Mouse (Mus musculus): ENCODE results near the gene D630045J12Rik. TPM values are rescaled to one million over a fixed set of nuclear protein-coding genes. Genes with fewer than 3 reads are reported as not detected.

D630045J12Rik gene
- polyA plus RNA-seq, 1 experiment from 2014 or later = 0.22 TPM

DNA sequence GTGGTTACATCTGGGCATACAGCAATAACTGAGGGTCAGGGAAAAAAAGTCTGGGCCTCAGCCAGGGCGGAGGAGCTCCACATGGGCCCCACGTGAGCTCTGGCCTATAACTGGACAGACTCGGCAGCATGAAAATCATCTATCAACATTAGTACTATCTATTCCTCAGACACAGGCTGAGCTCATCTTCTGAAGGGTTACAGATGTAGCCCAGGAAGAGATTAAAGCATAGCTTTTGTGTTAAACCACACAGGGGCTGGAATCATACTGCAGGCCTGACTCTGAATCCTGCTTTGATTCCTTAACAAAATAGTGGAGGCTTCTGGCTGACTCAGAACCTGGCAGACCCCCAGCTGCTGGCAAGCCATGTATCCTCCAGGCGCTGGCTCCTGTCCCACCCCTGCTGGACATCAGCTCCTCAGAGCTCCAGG is 122.0 kb downstream of the D630045J12Rik start:
- H3K27me3 ChIP-seq = no peaks in the 10 kb centered on the region
- ATAC-seq (ENCODE audit: insufficient read depth) = no peak
- WGBS (ENCODE audit: insufficient replicate concordance) = 61% methylated on average over 4 of the region's 4 CpGs

DNA sequence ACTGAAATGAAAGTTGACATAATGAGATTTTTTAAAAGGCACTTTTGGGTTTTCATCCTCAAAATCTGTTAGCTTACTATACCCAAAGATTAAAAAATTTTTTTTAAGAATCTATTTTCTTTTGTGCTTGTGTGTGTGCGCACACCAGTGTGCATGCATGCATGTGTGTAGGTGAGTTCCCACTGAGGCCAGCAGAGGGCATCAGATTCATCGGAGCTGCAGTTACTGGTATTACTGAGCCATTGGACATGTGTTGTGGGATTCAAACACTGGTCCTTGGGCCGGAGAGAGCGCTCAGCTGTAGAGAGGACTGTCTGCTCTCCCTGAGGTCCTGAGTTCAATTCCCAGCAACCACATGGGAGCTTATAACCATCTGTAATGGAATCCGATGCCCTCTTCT is 123.9 kb downstream of the D630045J12Rik start:
- H3K4me2 ChIP-seq = no peak overlapping the region
- H3K4me3 ChIP-seq (replicated peaks) = no peak overlapping the region
- no peaks in the 10 kb centered on the region for H3K36me3 ChIP-seq (replicated peaks)
- H3K4me1 ChIP-seq (replicated peaks) = no peaks in the 10 kb centered on the region
- WGBS (ENCODE audit: insufficient replicate concordance) = 81% methylated on average over 5 of the region's 5 CpGs
- no peaks in the 10 kb centered on the region for H3K9me3 ChIP-seq (replicated peaks)
- no peaks in the 10 kb centered on the region for H3K27me3 ChIP-seq
- no peak for ATAC-seq (ENCODE audit: insufficient read depth)
- no peak overlapping the region for H3K27ac ChIP-seq (replicated peaks)
- no peak overlapping the region for H3K9ac ChIP-seq

More for the DNA sequence above, 122.0 kb downstream of the D630045J12Rik start:
- H3K4me2 ChIP-seq = no peak overlapping the region
- no peaks in the 10 kb centered on the region for H3K4me1 ChIP-seq (replicated peaks)
- no peak overlapping the region for H3K4me3 ChIP-seq (replicated peaks)
- no peaks in the 10 kb centered on the region for H3K36me3 ChIP-seq (replicated peaks)
- no peak overlapping the region for H3K9ac ChIP-seq
- H3K27ac ChIP-seq (replicated peaks) = no peak overlapping the region
- H3K9me3 ChIP-seq (replicated peaks) = no peaks in the 10 kb centered on the region

DNA sequence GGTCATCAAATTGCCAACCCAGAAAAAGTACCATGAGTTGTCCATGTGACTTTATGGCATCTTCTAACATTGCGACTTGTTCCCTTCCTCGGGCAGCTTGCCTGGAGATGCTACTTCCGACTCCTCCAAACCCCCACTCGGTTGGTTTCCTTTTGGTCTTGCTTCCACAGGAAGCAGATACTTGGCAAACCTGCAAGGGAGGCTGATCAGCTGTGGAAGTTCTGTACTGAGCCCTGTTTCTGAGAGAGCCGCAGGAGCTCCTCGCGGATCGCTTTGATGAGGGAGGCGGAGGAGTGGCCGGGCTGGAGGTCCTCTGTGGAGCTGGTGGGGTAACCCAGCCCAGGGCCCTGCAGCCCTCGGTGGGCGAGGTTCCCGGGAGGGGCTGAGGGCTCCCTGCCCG is 125.7 kb downstream of the D630045J12Rik start:
- no peak overlapping the region for H3K27ac ChIP-seq (replicated peaks)
- no peak for ATAC-seq (ENCODE audit: insufficient read depth)
- H3K9me3 ChIP-seq (replicated peaks) = no peaks in the 10 kb centered on the region
- WGBS (ENCODE audit: insufficient replicate concordance) = 80% methylated on average over 14 of the region's 14 CpGs
- no peaks in the 10 kb centered on the region for H3K27me3 ChIP-seq
- no peaks in the 10 kb centered on the region for H3K36me3 ChIP-seq (replicated peaks)
- H3K4me2 ChIP-seq = no peak overlapping the region
- H3K4me3 ChIP-seq (replicated peaks) = no peak overlapping the region
- H3K4me1 ChIP-seq (replicated peaks) = no peaks in the 10 kb centered on the region; the same call in 1 of the 2 replicates
- H3K9ac ChIP-seq = no peak overlapping the region

DNA sequence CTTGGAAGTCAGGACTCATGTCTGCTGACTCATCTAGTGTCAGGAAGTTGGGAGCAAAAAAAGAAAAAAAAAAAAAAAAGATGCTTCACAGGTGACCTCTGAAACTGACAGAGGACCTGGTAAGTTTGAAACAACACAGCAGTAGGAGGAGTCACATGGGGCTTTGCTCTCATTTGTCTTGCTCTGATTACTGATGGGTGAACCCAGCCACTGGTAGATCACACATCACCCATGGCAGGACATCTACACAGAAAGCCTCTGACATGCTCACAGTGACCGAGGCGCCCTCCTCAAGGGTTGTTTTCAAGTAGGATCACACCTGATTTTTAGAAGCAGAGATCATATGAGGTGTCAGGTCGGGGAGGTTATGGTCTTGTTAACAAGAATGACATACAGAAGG is 128.3 kb downstream of the D630045J12Rik start:
- ATAC-seq (ENCODE audit: insufficient read depth) = no peak
- 65% methylated on average over 3 of the region's 3 CpGs for WGBS (ENCODE audit: insufficient replicate concordance)

DNA sequence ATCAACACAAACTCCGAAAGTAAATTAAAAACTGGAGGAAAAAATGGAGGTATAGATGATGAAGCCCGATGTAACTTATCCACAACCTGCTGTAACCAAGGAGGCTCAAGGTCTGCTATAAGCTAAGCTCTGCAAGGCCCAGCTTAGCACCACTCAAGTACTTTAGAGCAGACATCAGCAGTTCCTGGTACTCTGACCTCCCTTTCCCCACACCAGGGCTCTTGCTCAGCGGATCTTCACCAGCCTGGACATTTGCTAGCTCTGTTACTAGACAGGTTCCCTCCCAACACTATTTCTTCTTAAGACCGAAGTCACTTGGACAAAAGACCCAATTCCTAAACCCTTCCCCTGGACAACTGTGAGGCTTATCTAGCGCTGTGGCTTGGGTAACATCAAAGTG is 128.9 kb downstream of the D630045J12Rik start:
- no peak overlapping the region for H3K27ac ChIP-seq (replicated peaks)
- no peak for ATAC-seq (ENCODE audit: insufficient read depth)

More for the DNA sequence above, 128.3 kb downstream of the D630045J12Rik start:
- no peaks in the 10 kb centered on the region for H3K36me3 ChIP-seq (replicated peaks)
- no peak overlapping the region for H3K4me3 ChIP-seq (replicated peaks)
- H3K9me3 ChIP-seq (replicated peaks) = no peaks in the 10 kb centered on the region
- no peaks in the 10 kb centered on the region for H3K27me3 ChIP-seq
- no peaks in the 10 kb centered on the region; the same call in 1 of the 2 replicates for H3K4me1 ChIP-seq (replicated peaks)
- no peak overlapping the region for H3K9ac ChIP-seq
- no peak overlapping the region for H3K27ac ChIP-seq (replicated peaks)
- no peak overlapping the region for H3K4me2 ChIP-seq

DNA sequence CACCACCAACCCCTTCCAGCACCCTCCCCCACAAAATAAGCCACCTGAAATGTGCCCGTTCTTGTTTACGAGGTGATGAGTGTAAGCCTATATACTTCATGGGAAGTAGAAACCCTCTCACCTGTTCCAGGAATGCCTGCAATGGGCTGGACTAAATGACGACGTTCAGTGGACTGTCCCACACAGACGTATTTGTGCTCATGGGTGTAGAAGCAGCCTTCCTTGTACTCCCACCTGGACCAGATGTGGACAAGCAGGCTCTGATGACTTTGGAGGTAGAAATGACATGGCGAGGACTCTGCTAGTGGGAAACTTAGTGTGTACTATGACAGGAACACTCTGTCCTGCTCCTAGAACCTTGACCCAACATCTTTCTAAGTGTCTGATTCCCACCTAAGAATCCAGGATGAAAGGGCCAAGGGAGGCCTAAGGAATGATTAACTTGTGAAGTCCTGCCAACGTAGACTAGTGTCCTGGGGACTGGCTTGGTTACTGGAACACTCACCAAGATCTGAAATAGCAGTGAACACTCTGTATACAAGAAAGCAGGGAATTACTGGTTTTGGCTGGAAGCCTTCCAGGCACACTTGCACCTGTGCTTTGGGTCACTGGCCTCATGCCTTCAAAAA is 129.5 kb downstream of the D630045J12Rik start, which contains the start of gene Atp6v0a4:
Gene Atp6v0a4 (minus strand): TSS at position 380 of the 629 bp plus-strand sequence.
- 72% methylated on average over 7 of the region's 7 CpGs for WGBS (ENCODE audit: insufficient replicate concordance)
- Histone ChIP-seq H3K27ac (replicated peaks) (no peak within 1 kb of the TSS), H3K4me2 (no peak within 1 kb of the TSS), H3K36me3 (replicated peaks) (no peaks in the 10 kb centered on the region), H3K4me1 (replicated peaks) (peaks cover 2% of the 10 kb centered on the region; the same call in 1 of the 2 replicates), H3K27me3 (no peaks in the 10 kb centered on the region), H3K9ac (no peak within 1 kb of the TSS), H3K4me3 (replicated peaks) (no peak within 1 kb of the TSS), H3K9me3 (replicated peaks) (no peaks in the 10 kb centered on the region)
- ATAC-seq (ENCODE audit: insufficient read depth) = no peak

More for the DNA sequence above, 128.9 kb downstream of the D630045J12Rik start:
- H3K4me1 ChIP-seq (replicated peaks) = no peaks in the 10 kb centered on the region; the same call in 1 of the 2 replicates
- H3K36me3 ChIP-seq (replicated peaks) = no peaks in the 10 kb centered on the region
- no peaks in the 10 kb centered on the region for H3K9me3 ChIP-seq (replicated peaks)
- no peaks in the 10 kb centered on the region for H3K27me3 ChIP-seq
- H3K4me3 ChIP-seq (replicated peaks) = no peak overlapping the region
- WGBS (ENCODE audit: insufficient replicate concordance) = 77% methylated on average over 5 of the region's 5 CpGs
- H3K4me2 ChIP-seq = no peak overlapping the region
- no peak overlapping the region for H3K9ac ChIP-seq

DNA sequence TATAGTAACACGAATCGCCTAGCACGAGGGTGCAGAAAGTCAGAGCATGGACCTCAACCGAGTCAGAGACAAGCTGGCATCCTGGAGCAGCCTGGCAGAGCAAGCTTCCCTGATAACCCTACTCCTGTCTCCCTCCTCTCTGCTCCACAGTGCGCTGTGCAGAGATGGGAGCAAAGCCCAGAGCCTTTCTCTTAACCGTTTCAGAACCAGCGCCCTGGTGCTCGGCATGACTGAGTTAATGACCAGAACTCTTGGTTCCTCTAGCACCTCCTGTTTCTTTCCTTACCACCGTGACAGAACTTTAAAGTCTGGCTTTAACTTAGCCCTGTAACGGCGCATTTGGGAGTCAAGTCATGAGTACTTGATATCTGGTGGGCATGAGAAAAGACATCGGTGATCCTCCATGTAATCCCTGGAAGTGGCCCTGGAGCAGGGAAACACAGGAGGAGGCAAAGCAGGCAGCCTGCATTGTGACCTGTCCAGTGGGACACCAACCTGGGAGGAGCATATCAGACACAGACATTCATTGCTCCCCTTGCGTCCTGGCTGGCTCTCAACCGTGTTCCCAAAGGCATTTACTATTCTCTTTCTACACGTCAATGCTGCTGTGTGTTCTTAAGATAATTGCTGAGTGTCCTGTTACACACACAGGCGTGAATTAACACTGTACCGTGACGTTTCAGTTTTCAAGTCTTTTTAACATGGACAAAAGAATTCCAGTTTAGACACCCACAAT is 130.2 kb downstream of the D630045J12Rik start:
- 71% methylated on average over 18 of the region's 18 CpGs for WGBS (ENCODE audit: insufficient replicate concordance)
- H3K27me3 ChIP-seq = no peaks in the 10 kb centered on the region
- H3K4me3 ChIP-seq (replicated peaks) = no peak overlapping the region
- H3K4me2 ChIP-seq = no peak overlapping the region
- no peaks in the 10 kb centered on the region for H3K36me3 ChIP-seq (replicated peaks)
- ATAC-seq (ENCODE audit: insufficient read depth) = no peak
- no peaks in the 10 kb centered on the region for H3K9me3 ChIP-seq (replicated peaks)
- H3K4me1 ChIP-seq (replicated peaks) = peaks cover 2% of the 10 kb centered on the region; the same call in 1 of the 2 replicates
- H3K27ac ChIP-seq (replicated peaks) = no peak overlapping the region
- H3K9ac ChIP-seq = no peak overlapping the region

DNA sequence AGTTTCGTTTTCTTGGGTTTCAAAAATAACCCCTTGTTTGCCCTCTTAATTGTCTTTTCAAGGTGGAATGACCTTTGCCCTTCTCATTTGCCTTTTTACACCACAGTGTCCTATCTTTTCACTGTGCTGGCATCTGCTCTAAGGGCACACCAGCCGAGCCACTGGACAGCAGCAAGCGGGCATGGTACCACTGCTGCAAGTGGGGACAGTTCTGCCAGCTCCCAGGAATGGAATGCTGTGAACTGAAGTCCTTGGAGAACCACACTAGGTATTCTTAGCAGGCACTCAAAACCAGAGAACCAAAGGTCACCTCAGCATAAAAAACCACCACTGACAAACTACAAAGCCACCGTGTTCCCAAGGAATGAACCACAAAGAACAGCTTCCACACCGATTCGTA is 131.0 kb downstream of the D630045J12Rik start:
- H3K9ac ChIP-seq = no peak overlapping the region
- WGBS (ENCODE audit: insufficient replicate concordance) = 55% methylated on average over 6 of the region's 6 CpGs
- no peak overlapping the region for H3K27ac ChIP-seq (replicated peaks)
- H3K9me3 ChIP-seq (replicated peaks) = no peaks in the 10 kb centered on the region
- H3K27me3 ChIP-seq = no peaks in the 10 kb centered on the region
- H3K36me3 ChIP-seq (replicated peaks) = no peaks in the 10 kb centered on the region
- ATAC-seq (ENCODE audit: insufficient read depth) = no peak
- H3K4me2 ChIP-seq = no peak overlapping the region
- no peak overlapping the region for H3K4me3 ChIP-seq (replicated peaks)
- peaks cover 2% of the 10 kb centered on the region; the same call in 1 of the 2 replicates for H3K4me1 ChIP-seq (replicated peaks)

DNA sequence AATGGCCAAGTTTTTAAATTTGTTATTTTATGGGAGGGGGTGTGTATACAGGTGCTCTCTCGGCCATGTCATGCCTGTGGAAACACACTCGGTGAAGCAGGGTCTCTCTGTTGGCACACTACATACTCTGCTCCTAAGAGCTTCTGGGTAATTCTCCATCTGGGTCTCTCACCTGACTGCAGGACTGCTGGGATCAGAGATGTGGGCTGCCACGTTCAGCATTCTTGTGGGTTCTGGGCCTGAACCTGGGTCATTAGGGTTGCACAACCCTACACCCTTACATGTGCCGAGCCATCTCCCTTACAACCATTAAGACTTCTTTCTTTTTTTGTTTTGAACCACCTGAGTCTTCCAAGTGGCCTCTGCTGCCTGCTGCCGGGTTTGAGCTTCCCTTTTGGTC is 132.0 kb downstream of the D630045J12Rik start:
- no peak overlapping the region for H3K4me2 ChIP-seq
- 54% methylated on average over 5 of the region's 5 CpGs for WGBS (ENCODE audit: insufficient replicate concordance)
- H3K9ac ChIP-seq = no peak overlapping the region
- no peak overlapping the region for H3K27ac ChIP-seq (replicated peaks)
- no peaks in the 10 kb centered on the region for H3K27me3 ChIP-seq
- no peaks in the 10 kb centered on the region for H3K9me3 ChIP-seq (replicated peaks)
- no peaks in the 10 kb centered on the region for H3K36me3 ChIP-seq (replicated peaks)
- peaks cover 2% of the 10 kb centered on the region; the same call in 1 of the 2 replicates for H3K4me1 ChIP-seq (replicated peaks)
- H3K4me3 ChIP-seq (replicated peaks) = no peak overlapping the region
- ATAC-seq (ENCODE audit: insufficient read depth) = no peak

DNA sequence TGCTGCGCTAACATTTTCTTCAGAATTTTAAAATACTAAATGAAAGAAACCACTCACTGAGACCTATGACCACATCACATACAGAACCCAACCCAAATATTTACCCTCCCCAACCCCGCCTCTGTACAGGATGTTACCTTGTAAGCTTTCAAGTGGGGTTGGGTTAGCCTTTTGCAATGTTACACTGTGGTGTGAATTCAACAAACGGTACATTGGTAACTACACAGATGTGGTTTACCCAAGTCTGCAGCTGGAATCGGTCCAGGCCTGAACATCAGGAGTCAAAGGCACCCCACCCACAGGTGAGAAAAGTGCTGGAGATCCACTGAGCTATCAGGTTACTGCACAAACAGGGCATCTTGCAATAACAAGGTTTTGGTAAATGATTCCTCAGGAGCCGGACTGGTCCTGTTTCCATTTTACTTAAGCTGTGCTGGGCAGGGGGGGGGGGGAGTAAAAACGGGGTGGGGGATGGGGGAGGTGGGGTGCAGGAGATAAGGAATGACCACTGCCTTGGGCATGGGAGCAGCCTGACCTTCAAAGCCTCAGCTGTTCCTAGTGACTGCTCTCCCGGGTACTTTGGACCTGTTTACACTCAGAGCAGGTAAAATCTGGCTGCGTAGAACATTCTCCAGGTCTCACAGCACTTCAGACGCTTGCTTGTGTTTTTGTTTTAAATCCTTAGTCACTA is 133.0 kb downstream of the D630045J12Rik start:
- peak overlapping the region; percentile 10; the same call in 1 of the 2 replicates for H3K4me2 ChIP-seq
- peak overlapping the region; percentile 64; the same call in 1 of the 2 replicates for H3K27ac ChIP-seq (replicated peaks)
- H3K9ac ChIP-seq = no peak overlapping the region
- no peak overlapping the region for H3K4me3 ChIP-seq (replicated peaks)
- peaks cover 2% of the 10 kb centered on the region; the same call in 1 of the 2 replicates for H3K4me1 ChIP-seq (replicated peaks)
- no peaks in the 10 kb centered on the region for H3K9me3 ChIP-seq (replicated peaks)
- H3K27me3 ChIP-seq = no peaks in the 10 kb centered on the region
- 55% methylated on average over 9 of the region's 9 CpGs for WGBS (ENCODE audit: insufficient replicate concordance)
- H3K36me3 ChIP-seq (replicated peaks) = no peaks in the 10 kb centered on the region
- ATAC-seq (ENCODE audit: insufficient read depth) = peak; percentile 88

DNA sequence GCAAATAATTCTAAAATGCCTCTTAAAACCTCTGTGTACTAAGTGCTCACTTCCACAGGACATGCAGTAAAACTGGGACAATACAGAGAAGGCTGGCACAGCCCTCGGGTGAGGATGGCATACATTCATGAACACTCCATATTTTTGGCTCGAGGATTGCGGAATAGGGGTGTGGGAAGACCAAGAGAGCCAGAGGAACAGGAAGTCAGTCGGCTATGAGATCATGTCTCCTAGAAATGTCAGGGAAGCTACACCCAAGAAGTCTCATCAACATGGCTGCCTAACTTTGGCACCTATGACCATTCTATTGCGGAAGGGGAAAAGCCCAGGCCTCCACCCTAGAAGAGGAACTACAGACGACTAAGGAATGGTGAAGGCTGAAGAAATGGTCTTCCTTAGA is 135.5 kb downstream of the D630045J12Rik start:
- H3K36me3 ChIP-seq (replicated peaks) = no peaks in the 10 kb centered on the region
- WGBS (ENCODE audit: insufficient replicate concordance) = 62% methylated on average over 6 of the region's 6 CpGs
- no peak overlapping the region for H3K9ac ChIP-seq
- no peaks in the 10 kb centered on the region for H3K9me3 ChIP-seq (replicated peaks)
- H3K27ac ChIP-seq (replicated peaks) = no peak overlapping the region
- peaks cover 2% of the 10 kb centered on the region; the same call in 1 of the 2 replicates for H3K4me1 ChIP-seq (replicated peaks)
- ATAC-seq (ENCODE audit: insufficient read depth) = no peak
- H3K4me2 ChIP-seq = no peak overlapping the region
- no peak overlapping the region for H3K4me3 ChIP-seq (replicated peaks)
- no peaks in the 10 kb centered on the region for H3K27me3 ChIP-seq

Data from liver, embryonic 15.5 days (tissue).